ENCODE assay signal across 17 mouse cellular contexts in genomic region chr17:12519089-12519488, GRCm38 (mm10). TPM values are rescaled to one million over a fixed set of nuclear protein-coding genes. Genes with fewer than 3 reads are reported as not detected.
"Had no signal": no experiment of that assay in that cellular context is flagged by ENCODE, and none has a peak within 500 bp of the region (broad histone marks: within the 10 kb centered on the region; RNA-seq: fewer than 3 reads in every experiment).

No protein-coding gene starts in this region.

- H3K4me2 ChIP-seq: liver, embryonic 13.5 days; neural tube, embryonic 12.5 days; neural tube, embryonic 15.5 days; stomach, embryonic 15.5 days had no signal

- ATAC-seq: intestine, postnatal 0 days had no signal

- H3K9ac ChIP-seq: liver, embryonic 13.5 days; neural tube, embryonic 12.5 days; neural tube, embryonic 15.5 days; stomach, embryonic 15.5 days had no signal

- H3K9me3 ChIP-seq: liver, embryonic 13.5 days; stomach, embryonic 15.5 days had no signal

- H3K4me3 ChIP-seq: liver, embryonic 13.5 days; midbrain, embryonic 10.5 days; neural tube, embryonic 12.5 days; neural tube, embryonic 15.5 days; stomach, embryonic 15.5 days had no signal

- DNase-seq: kidney, adult 2 months; kidney, postnatal 10 days; kidney, postnatal 4 days; liver, embryonic 13.5 days; lung, adult 2 months; lung, postnatal 14 days; lung, postnatal 4 days; midbrain, embryonic 14.5 days; right cerebral cortex, adult 18-20 months; right cerebral cortex, postnatal 14 days; right cerebral cortex, postnatal 4 days; thymus, postnatal 25 days had no signal

- H3K27me3 ChIP-seq: liver, embryonic 13.5 days; neural tube, embryonic 12.5 days; neural tube, embryonic 15.5 days; stomach, embryonic 15.5 days had no signal

- H3K4me1 ChIP-seq: midbrain, embryonic 10.5 days; neural tube, embryonic 12.5 days; neural tube, embryonic 15.5 days; stomach, embryonic 15.5 days had no signal

- H3K36me3 ChIP-seq: liver, embryonic 13.5 days; midbrain, embryonic 10.5 days; neural tube, embryonic 12.5 days; neural tube, embryonic 15.5 days; stomach, embryonic 15.5 days had no signal

- H3K27ac ChIP-seq: liver, embryonic 13.5 days; midbrain, embryonic 10.5 days; neural tube, embryonic 12.5 days; neural tube, embryonic 15.5 days; stomach, embryonic 15.5 days had no signal

RNA-seq across cellular contexts. Expression of gene Slc22a3, which starts 11.6 kb away (rescaled TPM):
- polyA plus RNA-seq: midbrain, embryonic 10.5 days had no signal
